ENCODE assay signal across 9 mouse cellular contexts in the genomic region with DNA sequence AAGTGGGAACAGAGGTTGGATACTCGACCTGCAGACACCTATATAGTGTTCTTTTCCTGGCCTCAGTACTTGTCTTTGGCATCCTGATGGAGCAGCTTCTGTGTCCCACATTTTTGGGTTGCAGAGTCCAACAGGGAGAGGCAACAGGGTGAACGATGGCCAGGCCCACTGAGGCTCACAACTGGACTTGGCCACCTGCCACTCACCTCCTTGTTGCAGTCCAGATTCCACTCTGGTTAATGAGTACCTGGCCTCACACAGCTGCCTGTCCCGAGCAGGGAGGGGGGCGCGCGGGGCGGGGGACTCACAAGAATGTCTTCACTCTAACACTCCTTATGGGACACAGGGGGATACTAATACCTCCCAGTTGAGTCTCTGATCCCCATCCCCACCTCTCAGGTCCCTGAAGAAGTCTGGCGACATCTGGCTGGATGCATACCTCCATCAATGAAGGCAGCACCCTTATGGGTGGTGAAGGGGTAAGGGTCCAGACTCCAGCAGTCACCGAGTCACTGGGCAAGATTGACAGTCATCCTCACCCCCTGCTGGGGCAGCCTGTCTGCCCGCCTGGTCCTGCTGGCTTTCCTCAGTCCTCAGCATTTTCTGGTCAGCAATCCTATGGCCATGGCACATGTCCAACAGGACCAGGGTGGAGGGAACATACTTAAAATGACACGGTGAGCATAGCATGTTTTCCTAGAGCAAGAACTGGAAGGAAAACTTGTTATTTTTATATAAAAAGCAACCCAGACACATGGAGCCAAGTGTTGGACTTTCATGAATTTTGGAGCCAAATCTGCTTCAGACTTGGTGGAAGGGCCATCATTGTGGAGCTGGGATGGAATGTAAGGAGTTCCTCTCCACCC. TPM values are rescaled to one million over a fixed set of nuclear protein-coding genes. Genes with fewer than 3 reads are reported as not detected.
A peak's percentile ranks its signal among the peaks of the same experiment; 100 is the strongest.
DNase-seq lines count a peak whose midpoint lies in the region; ATAC-seq and TF ChIP-seq lines count a peak whose summit lies in the region.
"Had no signal": no experiment of that assay in that cellular context is flagged by ENCODE, and none has a peak within 500 bp of the region (broad histone marks: within the 10 kb centered on the region; RNA-seq: fewer than 3 reads in every experiment).

No protein-coding gene starts in this region.

- no peak for TF ChIP-seq CTCF in kidney, adult 2 months (conservative IDR thresholded peaks at IDR 0.05; ENCODE audit: insufficient read depth, insufficient read length, low read depth, low read length)
- peak; percentile 6; the same call in 1 of the 2 replicates for TF ChIP-seq CTCF in liver, adult 2 months (IDR thresholded peaks at IDR 0.05; ENCODE audit: low read depth, low read length)

- peak overlapping the region; percentile 78 for H3K27ac ChIP-seq in kidney, adult 2 months (ENCODE audit: insufficient read depth, low read depth, low read length)
- H3K27ac ChIP-seq in liver, adult 2 months (replicated peaks; ENCODE audit: insufficient read depth, low read depth, low read length) = peak overlapping the region; percentile 94
- H3K27ac ChIP-seq in forebrain, embryonic 15.5 days (replicated peaks) = no peak overlapping the region

- no peaks in the 10 kb centered on the region for H3K9me3 ChIP-seq in forebrain, embryonic 15.5 days

- no peaks in the 10 kb centered on the region for H3K27me3 ChIP-seq in kidney, adult 2 months (replicated peaks; ENCODE audit: control insufficient read depth, insufficient read depth, low read length)
- H3K27me3 ChIP-seq in liver, adult 2 months (ENCODE audit: control insufficient read depth, insufficient read depth, low read length) = no peaks in the 10 kb centered on the region
- H3K27me3 ChIP-seq in forebrain, embryonic 15.5 days = no peaks in the 10 kb centered on the region

- no peaks in the 10 kb centered on the region for H3K79me2 ChIP-seq in liver, adult 2 months (ENCODE audit: control insufficient read depth, insufficient read depth, low read length)

- peaks cover 34% of the 10 kb centered on the region for H3K4me1 ChIP-seq in kidney, adult 2 months (ENCODE audit: control insufficient read depth, insufficient read depth, low read length)
- H3K4me1 ChIP-seq in liver, adult 2 months (ENCODE audit: control insufficient read depth, insufficient read depth, low read length) = peaks cover 51% of the 10 kb centered on the region
- 0 out of 2 replicates have a peak, but pooled peaks cover 4% of the 10 kb centered on the region for H3K4me1 ChIP-seq in forebrain, embryonic 15.5 days

- peaks cover 2% of the 10 kb centered on the region; the same call in 1 of the 2 replicates for H3K36me3 ChIP-seq in kidney, adult 2 months (ENCODE audit: control insufficient read depth, insufficient read depth, low read length)
- H3K36me3 ChIP-seq in liver, adult 2 months (ENCODE audit: control insufficient read depth, insufficient read depth, low read length) = peaks cover 15% of the 10 kb centered on the region
- peaks cover 18% of the 10 kb centered on the region for H3K36me3 ChIP-seq in forebrain, embryonic 15.5 days

- WGBS in kidney, adult 2 months = 34% methylated on average over 11 of the region's 11 CpGs
- WGBS in liver, adult 2 months = 21% methylated on average over 11 of the region's 11 CpGs
- 71% methylated on average over 11 of the region's 11 CpGs for WGBS in forebrain, embryonic 15.5 days

- H3K4me3 ChIP-seq in kidney, adult 2 months (ENCODE audit: insufficient read depth, low read depth, low read length) = no peak overlapping the region
- H3K4me3 ChIP-seq in liver, adult 2 months (ENCODE audit: insufficient read depth, low read depth, low read length) = peak overlapping the region; percentile 4; the same call in 1 of the 2 replicates
- no peak overlapping the region for H3K4me3 ChIP-seq in forebrain, embryonic 15.5 days

- DNase-seq in adrenal gland, postnatal 14 days = peak; percentile 25
- DNase-seq in adrenal gland, adult 2 months = no peak
- DNase-seq in kidney, adult 2 months = peak; percentile 97
- DNase-seq in liver, adult 2 months (ENCODE audit: extremely low read depth, low read depth, low spot score) = peak; percentile 95
- peak; percentile 73 for DNase-seq in lung, postnatal 36 days
- no peak for DNase-seq in urinary bladder, postnatal 25 days (ENCODE audit: low spot score)
- no peak for DNase-seq in c-Kit-positive CD71-positive TER-119-positive erythroid progenitor cells, embryonic 14.5 days (ENCODE audit: low spot score)
- DNase-seq: cerebellum, adult 9-11 months had no signal

- no peak for TF ChIP-seq POLR2A in kidney, adult 2 months (IDR thresholded peaks at IDR 0.05; ENCODE audit: low read depth, low read length)
- TF ChIP-seq POLR2A in liver, adult 2 months (IDR thresholded peaks at IDR 0.05; ENCODE audit: extremely low read depth, insufficient read depth, low read length) = no peak

- no peak for ATAC-seq in forebrain, embryonic 15.5 days (replicated peaks)

- H3K9ac ChIP-seq in liver, adult 2 months (ENCODE audit: low read depth, low read length) = peak overlapping the region; percentile 40
- no peak overlapping the region for H3K9ac ChIP-seq in forebrain, embryonic 15.5 days (replicated peaks)

- no peak overlapping the region for H3K4me2 ChIP-seq in forebrain, embryonic 15.5 days (replicated peaks)

RNA-seq across cellular contexts. Expression of a gene that starts 16.4 kb away (rescaled TPM):
- total RNA-seq in adrenal gland, postnatal 14 days (2021) = 11.3 and 14.0 TPM in 2 replicates
- 10 to 100 TPM; 13.3 to 17.6 TPM for total RNA-seq in adrenal gland, adult 2 months (2021)
- polyA plus RNA-seq in adrenal gland, adult 2 months (2012; rRNA removed) = 57.7 and 61.3 TPM in 2 replicates
- 382 and 459 TPM in 2 replicates for polyA plus RNA-seq in kidney, adult 2 months (2012; rRNA removed)
- 1.4 and 2.8 TPM in 2 replicates for total RNA-seq in liver, adult 2 months (2014; rRNA removed)
- 4.8 TPM in 2 replicates for polyA plus RNA-seq in liver, adult 2 months (2012; rRNA removed)
- 14.0 and 15.3 TPM in 2 replicates for polyA plus RNA-seq in forebrain, embryonic 15.5 days (2015; fragmentation: Nextera tagmentation; extraction: Ambion mirVana)

RNA-seq across cellular contexts. Expression of a gene that starts 43.8 kb away (rescaled TPM):
- total RNA-seq in adrenal gland, postnatal 14 days (2021) = 806 and 858 TPM in 2 replicates
- total RNA-seq in adrenal gland, adult 2 months (2021) = 1,000 to 10,000 TPM; 1,573 to 1,677 TPM
- 836 and 1,349 TPM in 2 replicates for polyA plus RNA-seq in adrenal gland, adult 2 months (2012; rRNA removed)
- polyA plus RNA-seq in kidney, adult 2 months (2012; rRNA removed) = 240 and 258 TPM in 2 replicates
- total RNA-seq in liver, adult 2 months (2014; rRNA removed) = 284 and 293 TPM in 2 replicates
- 586 and 618 TPM in 2 replicates for polyA plus RNA-seq in liver, adult 2 months (2012; rRNA removed)
- polyA plus RNA-seq in forebrain, embryonic 15.5 days (2015; fragmentation: Nextera tagmentation; extraction: Ambion mirVana) = 164 and 166 TPM in 2 replicates

RNA-seq across cellular contexts. Expression of a gene that starts 56.2 kb away (rescaled TPM):
- 9.7 and 10.1 TPM in 2 replicates for total RNA-seq in adrenal gland, postnatal 14 days (2021)
- total RNA-seq in adrenal gland, adult 2 months (2021) = 10 to 100 TPM in 1 of 2 experiments, 1 to 10 TPM in 1; 4.1 to 10.3 TPM
- 9.1 and 9.4 TPM in 2 replicates for polyA plus RNA-seq in adrenal gland, adult 2 months (2012; rRNA removed)
- 66.0 and 90.9 TPM in 2 replicates for polyA plus RNA-seq in kidney, adult 2 months (2012; rRNA removed)
- 3.1 and 4.0 TPM in 2 replicates for total RNA-seq in liver, adult 2 months (2014; rRNA removed)
- 3.1 and 3.8 TPM in 2 replicates for polyA plus RNA-seq in liver, adult 2 months (2012; rRNA removed)
- 17.3 and 17.9 TPM in 2 replicates for polyA plus RNA-seq in forebrain, embryonic 15.5 days (2015; fragmentation: Nextera tagmentation; extraction: Ambion mirVana)

RNA-seq across cellular contexts. Expression of a gene that starts 56.3 kb away (rescaled TPM):
- total RNA-seq in adrenal gland, postnatal 14 days (2021) = 0.19 TPM in 1 of 2 replicates, not detected in the other
- under 1 TPM; 0.17 to 0.62 TPM for total RNA-seq in adrenal gland, adult 2 months (2021)
- polyA plus RNA-seq in adrenal gland, adult 2 months (2012; rRNA removed) = 0.16 and 0.46 TPM in 2 replicates
- polyA plus RNA-seq in kidney, adult 2 months (2012; rRNA removed) = 0.33 and 0.38 TPM in 2 replicates
- total RNA-seq in liver, adult 2 months (2014; rRNA removed) = not detected in 2 replicates
- 0.05 TPM in 1 of 2 replicates, not detected in the other for polyA plus RNA-seq in liver, adult 2 months (2012; rRNA removed)
- 1.2 and 1.3 TPM in 2 replicates for polyA plus RNA-seq in forebrain, embryonic 15.5 days (2015; fragmentation: Nextera tagmentation; extraction: Ambion mirVana)

Comparison
In these comparisons a context has a peak if more than half of its experiments do, and no peak if none do; other contexts are left out.
1. DNase-seq: peak in adrenal gland, postnatal 14 days (single experiment), kidney, adult 2 months (single experiment), liver, adult 2 months (single experiment) and lung, postnatal 36 days (single experiment); none in adrenal gland, adult 2 months (single experiment), urinary bladder, postnatal 25 days (single experiment) and c-Kit-positive CD71-positive TER-119-positive erythroid progenitor cells, embryonic 14.5 days (single experiment).